Mouse (Mus musculus): ENCODE data around the gene Zcchc2. TPM values are rescaled to one million over a fixed set of nuclear protein-coding genes. Genes with fewer than 3 reads are reported as not detected.

The Zcchc2 gene
- polyA plus RNA-seq, 1 experiment = 5.9 TPM

DNA sequence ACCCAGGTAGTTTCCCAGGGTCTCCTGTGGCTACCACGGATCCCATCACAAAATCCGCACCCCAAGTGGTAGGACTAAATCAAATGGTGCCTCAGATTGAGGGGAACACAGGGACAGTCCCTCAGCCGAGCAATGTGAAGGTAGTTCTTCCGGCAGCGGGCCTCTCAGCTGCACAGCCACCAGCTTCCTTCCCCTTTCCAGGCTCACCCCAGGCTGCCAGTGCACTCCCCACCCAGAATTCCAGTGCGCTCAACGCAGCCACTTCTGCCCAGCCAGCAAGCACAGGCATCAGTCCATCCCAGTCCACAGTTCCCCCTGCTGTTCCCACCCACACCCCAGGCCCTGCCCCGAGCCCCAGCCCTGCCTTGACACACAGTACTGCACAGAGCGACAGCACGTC is 40.1 kb downstream of the Zcchc2 start:
- no peak overlapping the region for H3K4me3 ChIP-seq (ENCODE audit: insufficient read depth, poor library complexity, severe bottlenecking)
- H3K79me3 ChIP-seq (ENCODE audit: low read depth) = no peaks in the 10 kb centered on the region
- TF ChIP-seq FOSL1 (IDR thresholded peaks at IDR 0.05; ENCODE audit: insufficient read depth, low read length, poor library complexity, severe bottlenecking) (no peak), CEBPB (IDR thresholded peaks at IDR 0.05; ENCODE audit: low read depth) (no peak)
- H3ac ChIP-seq (ENCODE audit: control insufficient read depth, insufficient read length, low read depth) = no peak overlapping the region
- H3K79me2 ChIP-seq (ENCODE audit: control insufficient read depth, insufficient read depth) = no peaks in the 10 kb centered on the region
- peaks cover 85% of the 10 kb centered on the region for H3K36me3 ChIP-seq (ENCODE audit: control insufficient read depth, insufficient read depth)
- no peaks in the 10 kb centered on the region for H3K27me3 ChIP-seq (ENCODE audit: control insufficient read depth, insufficient read depth, insufficient read length)

DNA sequence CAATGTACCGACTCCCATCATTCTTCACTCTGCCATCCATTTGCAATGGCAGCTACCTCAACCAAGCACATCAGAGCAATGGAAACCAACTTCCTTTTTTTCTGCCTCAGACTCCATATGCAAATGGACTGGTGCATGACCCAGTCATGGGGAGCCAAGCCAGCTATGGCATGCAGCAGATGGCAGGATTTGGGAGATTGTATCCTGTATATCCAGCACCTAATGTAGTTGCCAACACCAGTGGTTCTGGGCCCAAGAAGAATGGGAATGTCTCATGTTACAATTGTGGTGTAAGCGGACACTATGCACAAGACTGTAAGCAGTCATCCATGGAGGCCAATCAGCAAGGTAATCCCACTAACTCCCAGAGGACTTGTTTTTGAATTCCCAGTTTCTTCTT is 40.7 kb downstream of the Zcchc2 start:
- Histone ChIP-seq H3K79me3 (ENCODE audit: low read depth) (no peaks in the 10 kb centered on the region), H3K36me3 (ENCODE audit: control insufficient read depth, insufficient read depth) (peaks cover 82% of the 10 kb centered on the region), H3ac (ENCODE audit: control insufficient read depth, insufficient read length, low read depth) (no peak overlapping the region), H3K4me3 (ENCODE audit: insufficient read depth, poor library complexity, severe bottlenecking) (no peak overlapping the region), H3K27me3 (ENCODE audit: control insufficient read depth, insufficient read depth, insufficient read length) (no peaks in the 10 kb centered on the region), H3K79me2 (ENCODE audit: control insufficient read depth, insufficient read depth) (no peaks in the 10 kb centered on the region)
- TF ChIP-seq CTCF (IDR thresholded peaks at IDR 0.05; ENCODE audit: control insufficient read depth, insufficient read depth, insufficient read length) (no peak), MAX (IDR thresholded peaks at IDR 0.05) (no peak), MYOG (IDR thresholded peaks at IDR 0.05; ENCODE audit: control insufficient read depth, extremely low read depth, insufficient read length) (no peak), MYOD1 (IDR thresholded peaks at IDR 0.05; ENCODE audit: control insufficient read depth, insufficient read length, low read depth) (no peak)

DNA sequence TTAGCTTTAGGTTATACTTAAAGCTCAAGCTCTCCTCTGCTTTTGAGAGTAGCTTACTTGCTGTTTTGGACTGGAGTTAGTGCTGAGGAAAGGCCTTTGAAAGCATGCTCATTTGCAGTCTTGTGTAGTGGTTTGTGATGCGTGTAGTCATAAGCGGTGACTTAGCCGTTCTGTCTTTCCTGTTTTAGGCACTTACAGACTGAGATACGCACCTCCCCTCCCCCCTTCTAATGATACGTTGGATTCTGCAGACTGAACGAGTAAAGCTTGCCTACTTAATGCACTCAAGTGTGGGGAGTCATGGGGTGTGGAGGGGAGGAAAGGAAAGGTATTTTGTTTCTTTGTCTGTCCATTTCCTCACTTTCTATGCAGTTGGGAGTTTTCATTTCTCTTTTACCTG is 41.7 kb downstream of the Zcchc2 start:
- H3K27me3 ChIP-seq (ENCODE audit: control insufficient read depth, insufficient read depth, insufficient read length) = no peaks in the 10 kb centered on the region
- H3K79me2 ChIP-seq (ENCODE audit: control insufficient read depth, insufficient read depth) = no peaks in the 10 kb centered on the region

DNA sequence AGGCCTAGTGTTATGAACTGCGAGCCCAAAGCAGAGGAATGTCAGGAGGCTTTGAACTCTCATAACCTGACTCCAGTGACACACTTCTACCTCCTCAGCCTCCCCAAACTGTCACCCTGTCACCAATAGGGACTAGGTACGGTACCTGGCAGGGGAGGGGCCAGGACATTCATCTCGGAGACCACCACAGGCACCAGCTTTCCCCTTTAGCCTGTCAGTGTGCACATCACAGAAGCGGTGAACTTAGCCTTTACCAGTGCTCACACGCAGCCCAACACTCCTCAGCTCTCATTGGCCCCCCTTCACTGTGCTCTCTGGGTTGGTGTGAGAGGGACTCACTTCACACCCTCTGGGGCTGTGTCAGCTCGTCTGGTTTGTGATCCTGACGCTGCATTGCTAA is 44.6 kb downstream of the Zcchc2 start:
- TF ChIP-seq MAX (IDR thresholded peaks at IDR 0.05) = no peak
- TF ChIP-seq FOSL1 (IDR thresholded peaks at IDR 0.05; ENCODE audit: insufficient read depth, low read length, poor library complexity, severe bottlenecking) = no peak
- TF ChIP-seq CTCF (IDR thresholded peaks at IDR 0.05; ENCODE audit: control insufficient read depth, insufficient read depth, insufficient read length) = no peak
- TF ChIP-seq CEBPB (IDR thresholded peaks at IDR 0.05; ENCODE audit: low read depth) = no peak
- no peak for TF ChIP-seq MYOG (IDR thresholded peaks at IDR 0.05; ENCODE audit: control insufficient read depth, extremely low read depth, insufficient read length)
- TF ChIP-seq MYOD1 (IDR thresholded peaks at IDR 0.05; ENCODE audit: control insufficient read depth, insufficient read length, low read depth) = no peak
- TF ChIP-seq USF1 (IDR thresholded peaks at IDR 0.05; ENCODE audit: low read depth) = no peak
- Histone ChIP-seq H3K27me3 (ENCODE audit: control insufficient read depth, insufficient read depth, insufficient read length) (no peaks in the 10 kb centered on the region), H3K79me2 (ENCODE audit: control insufficient read depth, insufficient read depth) (no peaks in the 10 kb centered on the region), H3ac (ENCODE audit: control insufficient read depth, insufficient read length, low read depth) (no peak overlapping the region), H3K36me3 (ENCODE audit: control insufficient read depth, insufficient read depth) (peaks cover 53% of the 10 kb centered on the region), H3K4me3 (ENCODE audit: insufficient read depth, poor library complexity, severe bottlenecking) (no peak overlapping the region), H3K79me3 (ENCODE audit: low read depth) (no peaks in the 10 kb centered on the region)

More for the DNA sequence above, 41.7 kb downstream of the Zcchc2 start:
- H3K4me3 ChIP-seq (ENCODE audit: insufficient read depth, poor library complexity, severe bottlenecking) = no peak overlapping the region
- TF ChIP-seq CEBPB (IDR thresholded peaks at IDR 0.05; ENCODE audit: low read depth) = no peak
- no peak for TF ChIP-seq FOSL1 (IDR thresholded peaks at IDR 0.05; ENCODE audit: insufficient read depth, low read length, poor library complexity, severe bottlenecking)
- no peak for TF ChIP-seq CTCF (IDR thresholded peaks at IDR 0.05; ENCODE audit: control insufficient read depth, insufficient read depth, insufficient read length)
- TF ChIP-seq MAX (IDR thresholded peaks at IDR 0.05) = no peak
- no peak for TF ChIP-seq USF1 (IDR thresholded peaks at IDR 0.05; ENCODE audit: low read depth)
- TF ChIP-seq MYOD1 (IDR thresholded peaks at IDR 0.05; ENCODE audit: control insufficient read depth, insufficient read length, low read depth) = no peak
- TF ChIP-seq MYOG (IDR thresholded peaks at IDR 0.05; ENCODE audit: control insufficient read depth, extremely low read depth, insufficient read length) = no peak
- H3ac ChIP-seq (ENCODE audit: control insufficient read depth, insufficient read length, low read depth) = no peak overlapping the region
- H3K36me3 ChIP-seq (ENCODE audit: control insufficient read depth, insufficient read depth) = peaks cover 80% of the 10 kb centered on the region
- no peaks in the 10 kb centered on the region for H3K79me3 ChIP-seq (ENCODE audit: low read depth)

DNA sequence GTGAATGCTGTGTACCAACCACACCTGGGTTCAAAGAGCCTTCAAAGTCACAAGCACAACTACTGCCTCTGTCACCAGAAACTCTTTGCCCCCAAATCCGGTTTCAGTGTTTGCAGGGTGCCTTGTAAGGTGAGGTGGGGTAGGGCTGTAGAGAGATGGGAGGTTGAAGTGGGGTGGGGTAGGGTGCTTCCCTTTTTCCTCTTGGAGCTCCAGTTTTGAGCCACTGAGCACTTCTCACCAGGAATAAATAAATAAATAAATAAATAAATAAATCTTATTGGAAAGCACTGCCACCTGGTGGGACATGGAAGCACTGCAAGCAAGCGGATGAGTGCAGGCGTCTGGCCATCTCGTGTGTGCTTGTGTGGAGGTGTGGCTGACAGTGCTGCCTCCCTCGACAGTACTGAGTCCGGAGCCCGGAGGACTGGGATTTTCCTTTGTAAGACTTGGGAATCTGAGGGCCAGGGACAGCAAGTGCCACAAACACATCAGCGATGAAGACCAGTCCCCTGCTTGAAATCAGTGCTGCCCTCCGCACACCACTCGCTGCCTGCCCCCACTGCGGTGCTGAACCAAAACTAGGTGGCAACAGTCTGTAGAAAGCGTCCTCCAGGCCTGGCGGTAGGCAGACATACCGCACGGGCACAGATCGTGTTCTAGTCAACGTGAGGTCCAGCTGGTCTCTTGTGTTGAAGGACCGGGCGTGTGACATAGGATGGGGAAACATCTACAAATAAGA is 46.8 kb downstream of the Zcchc2 start:
- H3K36me3 ChIP-seq (ENCODE audit: control insufficient read depth, insufficient read depth) = peaks cover 32% of the 10 kb centered on the region
- no peak overlapping the region for H3K4me3 ChIP-seq (ENCODE audit: insufficient read depth, poor library complexity, severe bottlenecking)
- H3K79me3 ChIP-seq (ENCODE audit: low read depth) = no peaks in the 10 kb centered on the region
- no peak overlapping the region for H3ac ChIP-seq (ENCODE audit: control insufficient read depth, insufficient read length, low read depth)
- H3K27me3 ChIP-seq (ENCODE audit: control insufficient read depth, insufficient read depth, insufficient read length) = no peaks in the 10 kb centered on the region
- H3K79me2 ChIP-seq (ENCODE audit: control insufficient read depth, insufficient read depth) = no peaks in the 10 kb centered on the region
- TF ChIP-seq MYOG (IDR thresholded peaks at IDR 0.05; ENCODE audit: control insufficient read depth, extremely low read depth, insufficient read length) = no peak
- TF ChIP-seq CTCF (IDR thresholded peaks at IDR 0.05; ENCODE audit: control insufficient read depth, insufficient read depth, insufficient read length) = peak; percentile 49
- TF ChIP-seq FOSL1 (IDR thresholded peaks at IDR 0.05; ENCODE audit: insufficient read depth, low read length, poor library complexity, severe bottlenecking) = no peak
- no peak for TF ChIP-seq MAX (IDR thresholded peaks at IDR 0.05)

DNA sequence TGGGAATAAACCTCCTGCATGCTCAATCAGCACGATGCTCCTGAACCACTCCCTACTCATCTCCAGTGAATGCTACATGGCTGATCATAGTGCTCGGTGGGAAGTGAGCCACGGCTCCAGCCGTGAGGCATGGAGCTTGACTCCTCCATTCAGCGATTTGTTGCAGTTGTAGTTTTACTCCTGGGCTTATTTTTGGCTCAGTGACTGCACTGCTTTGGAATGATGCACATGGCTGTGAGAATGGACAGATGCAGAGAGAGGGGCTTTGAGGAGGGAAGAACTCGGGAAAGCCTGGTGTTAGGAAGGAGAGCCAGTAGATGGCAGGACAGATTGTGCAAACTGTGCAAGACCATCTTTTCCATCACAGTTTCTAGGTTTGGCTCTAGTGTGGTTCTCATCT is 49.1 kb downstream of the Zcchc2 start:
- no peaks in the 10 kb centered on the region for H3K79me3 ChIP-seq (ENCODE audit: low read depth)
- peaks cover 18% of the 10 kb centered on the region for H3K36me3 ChIP-seq (ENCODE audit: control insufficient read depth, insufficient read depth)
- no peaks in the 10 kb centered on the region for H3K27me3 ChIP-seq (ENCODE audit: control insufficient read depth, insufficient read depth, insufficient read length)
- no peaks in the 10 kb centered on the region for H3K79me2 ChIP-seq (ENCODE audit: control insufficient read depth, insufficient read depth)
- no peak overlapping the region for H3K4me3 ChIP-seq (ENCODE audit: insufficient read depth, poor library complexity, severe bottlenecking)
- no peak for TF ChIP-seq CTCF (IDR thresholded peaks at IDR 0.05; ENCODE audit: control insufficient read depth, insufficient read depth, insufficient read length)
- TF ChIP-seq MYOD1 (IDR thresholded peaks at IDR 0.05; ENCODE audit: control insufficient read depth, insufficient read length, low read depth) = no peak
- no peak for TF ChIP-seq USF1 (IDR thresholded peaks at IDR 0.05; ENCODE audit: low read depth)
- TF ChIP-seq MYOG (IDR thresholded peaks at IDR 0.05; ENCODE audit: control insufficient read depth, extremely low read depth, insufficient read length) = no peak
- no peak for TF ChIP-seq FOSL1 (IDR thresholded peaks at IDR 0.05; ENCODE audit: insufficient read depth, low read length, poor library complexity, severe bottlenecking)
- no peak for TF ChIP-seq MAX (IDR thresholded peaks at IDR 0.05)
- H3ac ChIP-seq (ENCODE audit: control insufficient read depth, insufficient read length, low read depth) = no peak overlapping the region
